Mouse (Mus musculus) heart, adult 2 months (tissue): ENCODE data around the gene Stk39.

Source experiments
- CTCF ChIP-seq: fragments of 200-600 bp; IDR thresholded peaks from 2 replicates; pipeline ENCODE4 v1.8.1; 2022; ENCODE audit warnings: antibody characterized with exemption, mild to moderate bottlenecking, moderate library complexity
- POLR2A ChIP-seq: fragments of 200-500 bp; IDR thresholded peaks from 2 replicates; pipeline ENCODE4 v1.6.1; 2011; ENCODE audit warnings: mild to moderate bottlenecking, low read depth, low read length, control low read depth; ENCODE audit not compliant: insufficient read depth

GRCm38 (mm10) chr2:68448035-68448434 is 24.0 kb downstream of the Stk39 start:
- TF ChIP-seq CTCF (no peak), POLR2A (no peak)
